Mouse (Mus musculus): ENCODE results near the gene Crebrf.

DNA sequence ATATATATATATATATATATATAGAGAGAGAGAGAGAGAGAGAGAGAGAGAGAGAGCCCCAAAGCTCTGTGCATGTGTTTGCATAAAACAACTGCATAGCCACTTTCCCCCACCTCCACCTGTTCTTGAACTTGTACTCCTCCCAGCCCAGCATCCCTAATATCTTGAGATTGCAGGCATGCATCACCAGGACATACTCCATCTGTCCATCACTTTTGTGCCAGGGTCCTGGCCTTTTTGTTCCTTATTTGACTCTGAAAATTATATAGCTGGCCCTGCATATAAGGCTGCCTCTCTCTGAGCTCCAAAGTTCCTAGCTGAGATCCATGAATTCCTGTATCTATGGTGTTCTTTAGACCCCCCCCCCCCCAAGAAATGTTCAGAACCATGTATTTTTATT is 7.0 kb upstream of the Crebrf start:
- TF ChIP-seq CHD2 (IDR thresholded peaks at IDR 0.05; ENCODE audit: low read length) (no peak), CTCF (IDR thresholded peaks at IDR 0.05 in 2 of 3, conservative IDR thresholded peaks at IDR 0.05 in 1 of 3; ENCODE audit: control insufficient read depth in 1 of 3, insufficient read depth in 1 of 3, low read depth in 2 of 3, low read length in 3 of 3, poor library complexity in 1 of 3, severe bottlenecking in 1 of 3) (no peak)

All from MEL (cell line).